Mouse (Mus musculus): ENCODE data around the gene Gm14399.

DNA sequence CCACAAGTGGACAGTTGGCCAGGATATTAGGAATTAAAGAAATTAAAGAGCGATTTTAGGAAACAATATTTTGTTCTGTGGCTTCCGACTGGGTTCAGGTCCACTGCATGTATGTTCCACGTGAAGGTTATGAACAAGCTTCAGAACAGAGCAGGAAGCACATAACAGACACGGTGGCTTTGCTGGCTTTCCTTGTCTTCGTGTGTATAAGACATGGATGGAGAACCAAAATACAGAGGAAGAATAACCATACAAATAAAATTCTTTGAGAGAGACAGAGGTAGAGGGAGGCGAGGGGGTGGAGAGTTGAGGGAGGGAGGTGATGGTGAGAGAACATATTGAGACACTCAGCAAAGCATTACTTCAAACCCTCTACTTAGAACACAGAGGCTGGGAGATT lies 34.5 kb upstream of the Gm14399 start:
- no peak for TF ChIP-seq GATA1 (IDR thresholded peaks at IDR 0.05; ENCODE audit: low read length)
- TF ChIP-seq TAL1 (IDR thresholded peaks at IDR 0.05; ENCODE audit: low read length): no peak
